Mouse (Mus musculus) adrenal gland, postnatal 14 days (tissue): ENCODE results near the gene Sugct. TPM values are rescaled to one million over a fixed set of nuclear protein-coding genes. Genes with fewer than 3 reads are reported as not detected.

Experiments
- DNase-seq: peaks from one replicate; pipeline ENCODE4 v3.0.0; 2021; ENCODE audit warnings: mixed read lengths
- long read RNA-seq, 2 experiments: library from polyadenylated mRNA; stranded (forward); transcript quantifications; one replicate each; pipeline ENCODE4 v2.0.0; 2021
- total RNA-seq: library from RNA; stranded (reverse); gene quantifications from 2 replicates; pipeline ENCODE4 v1.2.3, GENCODE M21; 2021

Sugct gene
- 5.7 and 6.6 TPM in 2 replicates for total RNA-seq
- long read RNA-seq, experiment 1, partial matches to known transcripts: 1 of 4 reads
- long read RNA-seq, experiment 1, other reads (novel, unspliced or antisense): 1 of 4 reads
- long read RNA-seq, experiment 2, partial matches to known transcripts: 1 of 13 reads
- long read RNA-seq, experiment 2, other reads (novel, unspliced or antisense): 9 of 13 reads

DNA sequence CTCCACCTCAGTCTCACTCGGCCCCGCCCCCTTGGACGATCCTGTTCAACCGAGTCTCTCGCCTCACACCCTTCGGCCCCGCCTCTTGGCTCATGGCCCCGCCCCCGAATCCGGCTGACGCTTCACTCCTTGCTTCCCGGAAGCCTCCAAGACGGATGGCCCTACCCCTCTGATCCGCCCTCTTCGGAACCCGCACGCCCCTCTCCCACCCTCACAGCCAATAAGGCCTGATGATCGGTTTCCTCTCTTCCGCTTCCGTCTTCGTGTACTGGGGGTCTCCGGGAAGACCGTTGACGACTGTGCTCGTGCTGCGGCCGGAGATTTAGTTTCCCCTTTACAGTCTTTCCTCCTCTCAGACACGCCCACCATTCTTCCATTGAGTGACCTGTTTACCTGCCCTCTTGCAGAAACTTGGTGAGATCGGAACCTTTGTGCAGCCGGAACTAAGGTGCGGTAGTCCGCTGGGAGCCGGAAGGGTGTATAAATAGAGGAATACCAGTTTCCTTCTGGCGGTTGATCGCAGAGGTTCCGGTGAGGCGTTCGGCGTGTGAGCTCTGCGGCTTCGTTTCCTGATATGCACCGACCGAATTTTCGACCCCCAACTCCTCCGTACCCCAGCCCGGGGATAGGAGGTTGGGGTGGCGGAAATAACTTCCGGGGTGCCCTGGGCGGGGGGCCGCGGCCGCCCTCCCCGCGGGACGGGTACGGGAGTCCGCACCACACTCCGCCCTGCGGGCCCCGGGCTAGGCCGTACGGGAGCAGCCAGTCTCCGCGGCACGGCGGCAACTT lies at the start of gene Sugct, which contains the start of gene Mplkip:
Gene Sugct, minus strand, starts transcription at position 643 of the 789 bp plus-strand sequence.
Gene Mplkip, plus strand, starts transcription at position 282 of the 789 bp plus-strand sequence.
- peak; percentile 100 for DNase-seq

DNA sequence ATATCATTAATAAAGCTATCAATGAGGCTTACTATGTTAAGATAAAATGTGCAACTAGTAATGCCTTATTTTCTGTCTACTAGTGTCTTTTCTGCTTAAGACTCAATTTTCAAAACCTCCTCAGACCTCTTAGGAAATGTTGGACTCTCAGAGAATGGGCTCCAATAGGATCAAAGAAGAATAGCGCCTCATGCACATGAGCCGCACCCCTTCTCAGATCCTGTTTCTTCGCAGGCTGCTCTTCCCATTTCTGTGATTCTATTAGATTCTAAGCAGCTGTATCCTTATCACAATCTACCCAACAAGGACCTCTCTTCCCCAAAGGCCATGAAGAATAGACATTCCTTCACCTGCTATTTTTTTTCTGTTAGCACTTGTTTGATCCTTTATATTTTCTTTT lies 33.4 kb upstream of the Sugct start:
- DNase-seq: no peak

DNA sequence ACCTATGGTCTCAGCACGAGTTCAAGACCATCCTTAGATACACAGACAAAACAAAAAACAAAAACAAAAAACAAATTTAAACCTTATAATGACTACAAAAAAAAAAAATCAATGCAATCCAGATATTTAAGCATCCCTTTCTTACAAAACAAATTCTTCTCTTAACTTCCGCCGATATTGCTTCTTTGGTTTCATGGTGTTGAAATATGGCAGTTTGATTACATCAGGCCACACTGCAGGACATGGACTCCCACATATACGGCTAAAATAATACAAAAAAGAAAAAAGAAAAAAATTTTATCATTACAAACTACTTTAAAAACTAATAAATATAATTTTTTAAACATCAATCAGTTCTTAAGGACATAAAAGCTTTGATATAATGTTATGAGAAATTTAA lies 32.6 kb upstream of the Sugct start:
- no peak for DNase-seq

DNA sequence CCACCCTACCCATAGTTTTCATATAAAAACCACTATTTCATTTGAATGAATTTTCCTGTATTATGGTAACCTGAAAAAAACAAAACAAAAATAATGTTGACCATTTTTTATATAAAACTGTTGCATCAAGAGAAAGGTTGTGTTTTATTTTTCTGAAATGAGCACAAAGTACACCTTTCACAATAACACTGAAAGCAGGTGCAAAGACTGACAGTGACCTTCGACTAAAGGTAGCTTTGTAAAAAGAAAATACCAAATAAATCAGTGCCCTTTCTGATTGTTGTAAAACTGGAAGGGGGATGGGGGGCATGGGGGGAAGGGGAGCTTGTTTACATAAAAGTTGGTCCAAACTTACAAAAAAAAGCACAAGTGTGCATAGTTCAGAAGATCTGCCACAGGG lies 22.0 kb upstream of the Sugct start:
- DNase-seq: no peak

DNA sequence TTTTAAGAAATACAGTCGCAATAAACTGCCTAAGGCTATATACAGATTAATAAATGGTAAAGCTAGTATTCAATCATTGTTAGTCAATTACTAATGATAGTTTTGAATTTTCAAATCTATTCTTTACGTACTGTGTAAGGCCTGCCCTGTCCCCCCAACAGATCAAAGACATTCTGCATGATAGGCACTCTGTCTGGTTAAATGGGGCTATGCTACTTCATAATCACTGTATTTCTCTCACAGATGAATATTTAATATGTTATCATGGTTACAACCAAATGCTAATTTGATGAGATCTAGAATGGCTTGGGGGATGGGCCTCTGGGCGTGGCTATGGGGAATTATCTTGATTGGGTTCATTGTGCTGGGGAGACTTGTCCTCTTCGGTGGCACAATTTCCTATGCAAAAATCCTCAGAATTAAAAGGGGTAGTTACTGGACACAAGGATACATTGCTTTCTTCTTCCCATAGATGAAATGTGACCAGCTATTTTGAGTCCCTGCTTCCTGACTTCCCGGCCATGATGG lies 13.5 kb upstream of the Sugct start:
- no peak for DNase-seq

DNA sequence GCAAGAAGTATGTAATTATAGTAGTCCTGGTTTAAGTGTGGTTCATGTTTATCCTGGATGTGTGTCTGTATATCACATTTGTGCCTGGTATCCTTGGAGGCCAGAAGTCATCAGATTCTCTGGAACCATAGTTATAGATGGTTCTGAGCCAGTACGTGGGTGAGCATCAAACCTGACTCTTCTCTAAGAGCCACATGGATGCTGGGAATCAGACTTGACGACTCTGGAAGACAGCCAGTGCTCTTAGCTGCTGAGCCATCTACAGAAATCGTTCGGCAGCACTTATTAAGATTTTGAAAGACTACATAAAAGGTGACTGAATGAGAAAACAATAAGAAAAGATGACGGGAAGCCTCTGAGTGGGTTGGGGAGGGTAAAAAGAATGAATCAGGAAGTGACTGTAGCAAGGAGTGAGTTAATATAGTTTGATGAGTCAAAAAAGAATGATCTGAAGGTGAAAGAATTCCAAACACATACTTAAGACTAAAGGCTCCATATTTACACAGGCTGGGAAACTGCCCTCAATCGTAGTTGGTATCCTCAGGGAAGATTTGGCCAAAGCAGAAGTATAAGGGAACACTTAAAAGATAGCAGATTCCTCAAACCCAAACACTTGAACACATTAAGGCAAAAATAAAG lies 10.0 kb upstream of the Sugct start:
- no peak for DNase-seq

DNA sequence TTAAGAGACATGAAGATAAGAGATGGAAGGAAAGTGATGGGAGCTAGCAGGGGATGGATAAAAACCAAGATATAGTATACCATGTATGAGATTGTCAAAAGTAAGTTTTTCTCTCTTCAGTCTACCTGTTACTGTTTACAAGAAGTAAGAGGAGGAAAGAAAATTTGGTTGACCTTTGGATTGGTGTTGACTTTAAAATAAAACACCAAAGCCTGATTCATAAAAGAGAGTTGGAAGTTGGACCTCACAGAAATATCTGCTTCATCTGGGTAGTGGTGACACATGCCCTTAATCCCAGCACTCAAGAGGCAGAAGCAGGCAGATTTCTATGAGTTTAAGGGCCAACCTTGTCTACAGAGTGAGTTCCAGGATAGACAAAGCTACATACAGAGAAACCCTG lies 7.0 kb upstream of the Sugct start:
- no peak for DNase-seq

DNA sequence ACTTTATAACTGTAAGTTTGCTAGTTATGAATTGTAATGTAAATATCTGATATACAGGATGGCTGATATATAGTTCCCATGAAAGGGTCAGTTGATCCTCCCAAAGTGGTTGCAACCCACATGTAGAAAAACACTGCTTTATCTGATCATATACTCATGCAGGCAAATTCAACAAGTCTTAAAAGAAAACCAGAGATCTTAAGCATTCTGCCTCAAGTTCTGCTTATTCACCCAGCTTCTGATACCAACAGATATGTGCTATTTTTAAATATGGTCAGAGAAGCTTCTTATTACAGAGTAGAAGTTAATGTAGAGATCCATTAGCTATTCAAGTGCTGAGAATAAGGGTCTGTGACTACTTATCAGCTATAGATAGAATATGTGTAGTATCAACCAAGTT lies 6.0 kb upstream of the Sugct start:
- DNase-seq: no peak

DNA sequence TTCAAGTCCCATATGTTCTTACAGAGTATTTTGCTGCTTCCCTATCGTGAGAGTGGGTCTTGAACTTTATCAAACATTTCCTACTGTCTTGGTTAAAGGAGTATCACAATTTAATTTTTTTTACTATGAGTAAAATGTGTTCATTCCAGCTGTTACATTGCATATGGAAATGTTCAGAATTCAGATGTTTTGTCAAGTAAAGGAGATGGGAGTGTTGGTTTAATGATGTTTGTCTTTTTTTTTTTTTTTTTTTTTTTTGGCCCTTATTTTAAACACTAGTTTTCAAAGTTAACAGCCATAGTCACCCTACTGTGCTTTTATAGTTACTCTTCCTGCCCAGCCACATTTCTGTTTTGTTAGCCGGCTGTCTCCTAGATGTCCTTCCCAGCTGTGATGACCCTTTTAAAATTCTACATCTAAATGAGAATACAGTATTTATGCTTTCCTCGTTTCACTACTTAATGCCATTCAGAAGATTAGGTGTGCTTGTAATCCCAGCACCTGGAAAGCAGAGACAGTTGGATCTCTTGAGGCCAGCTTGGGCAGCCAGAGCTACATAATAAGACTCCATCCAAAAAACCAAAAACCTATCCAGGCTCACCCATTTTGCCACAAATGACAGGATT lies 4.8 kb upstream of the Sugct start:
- no peak for DNase-seq

DNA sequence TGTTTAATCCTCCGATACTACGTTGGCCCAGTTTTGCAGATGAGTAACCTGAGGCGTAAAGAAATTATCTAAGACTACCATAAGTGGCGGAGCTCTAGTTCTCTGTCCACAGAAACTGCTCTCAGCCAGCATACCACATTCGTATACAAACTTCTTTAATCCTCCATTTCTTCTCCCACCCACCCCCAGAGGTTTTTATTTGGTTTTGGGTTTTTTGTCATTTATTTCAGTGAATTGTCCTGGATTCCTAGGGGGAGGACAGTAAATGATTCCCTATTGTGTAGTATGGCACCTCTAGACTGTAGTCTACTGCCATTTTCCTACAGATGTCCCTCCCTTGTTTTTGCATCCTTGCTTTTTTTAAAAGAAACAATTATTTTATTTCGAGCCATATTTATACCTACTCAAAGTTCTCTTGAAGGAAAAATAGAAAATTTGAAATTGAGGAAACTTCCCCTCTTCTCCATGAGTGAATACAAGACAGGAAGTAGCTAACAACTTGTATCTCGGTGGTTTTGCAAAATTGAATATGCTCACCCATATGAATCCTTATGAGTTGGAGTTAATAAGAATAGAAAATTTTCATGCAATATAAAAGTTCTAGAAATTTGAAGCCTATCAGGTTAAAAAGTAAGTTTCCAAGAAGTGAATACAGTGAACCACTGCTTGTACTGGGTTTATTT lies 686 bp upstream of the Sugct start:
- DNase-seq: no peak

DNA sequence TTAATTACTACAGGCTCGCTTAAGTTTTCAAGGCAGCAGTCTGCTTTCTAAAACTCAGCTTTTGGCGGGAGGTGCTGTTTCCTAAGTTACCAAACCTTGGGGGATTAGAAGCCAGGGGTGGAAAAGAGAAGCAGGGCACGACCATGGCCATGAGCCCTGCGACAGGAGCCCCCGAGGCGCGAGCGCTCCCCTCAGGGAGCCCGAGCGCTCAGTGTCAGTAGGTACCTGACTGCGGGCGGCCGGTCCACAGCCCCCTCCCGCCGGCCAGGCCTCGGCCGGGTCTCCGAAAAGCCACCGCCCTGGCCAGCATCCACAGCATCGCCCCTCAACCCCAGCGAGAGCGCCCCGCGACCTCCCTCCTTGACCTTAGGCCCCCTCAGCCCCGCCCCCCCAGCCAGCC lies 939 bp downstream of the Sugct start:
- no peak for DNase-seq

DNA sequence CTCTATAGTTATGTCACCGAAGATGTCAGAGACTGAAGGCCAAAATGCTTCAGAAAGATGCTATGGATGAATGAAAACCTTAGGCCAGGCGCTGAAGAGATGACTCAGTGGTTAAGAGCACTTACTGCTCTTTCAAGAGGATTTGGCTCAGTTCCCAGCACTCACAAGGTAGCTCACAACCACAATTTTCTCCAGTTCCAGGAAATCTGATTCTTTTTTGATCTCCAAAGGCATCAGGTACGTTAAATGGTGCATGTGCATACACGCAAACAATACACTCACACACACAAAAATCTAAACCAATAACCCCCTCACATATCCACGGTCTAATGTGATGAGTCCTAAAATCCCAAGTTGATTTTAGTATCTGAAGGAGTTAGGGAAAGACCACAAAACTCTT lies 1.5 kb downstream of the Sugct start:
- peak; percentile 13 for DNase-seq

DNA sequence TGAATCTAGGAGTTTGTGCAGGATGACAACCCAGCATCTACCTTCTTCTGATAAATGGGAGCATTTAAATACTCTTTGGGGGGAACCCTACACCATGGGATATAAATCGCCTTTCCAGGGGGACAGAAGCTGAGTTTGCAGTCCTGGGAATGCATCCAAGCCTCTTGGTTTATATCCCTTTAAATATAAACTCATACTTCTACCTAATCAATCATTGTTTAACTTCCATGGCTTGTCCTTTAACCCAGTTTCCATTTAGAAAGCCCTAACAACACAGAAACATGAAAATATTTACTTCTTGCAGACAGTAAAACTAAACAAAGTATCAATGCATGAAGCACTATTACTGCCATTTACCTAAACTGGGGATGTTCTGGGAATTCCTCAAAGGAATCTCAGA lies 3.9 kb downstream of the Sugct start:
- DNase-seq: no peak

DNA sequence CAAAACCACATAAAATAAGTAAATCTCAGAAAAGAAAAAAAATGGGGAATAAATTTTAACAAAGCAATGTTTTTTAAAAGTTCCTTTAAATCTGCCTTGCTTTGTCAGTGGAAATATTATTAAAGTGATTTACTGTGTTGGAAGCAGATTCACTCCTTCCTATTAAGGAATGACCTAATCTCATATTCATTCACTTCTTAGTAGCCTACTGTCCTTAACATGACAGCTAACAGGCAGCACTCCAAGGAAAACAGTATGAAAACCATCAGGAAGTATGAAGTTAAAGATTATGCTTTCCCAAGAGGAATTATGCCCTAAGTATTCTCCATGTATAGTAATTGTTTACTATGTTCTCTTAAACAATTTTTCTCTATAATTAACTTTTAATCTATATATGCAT lies 4.7 kb downstream of the Sugct start:
- no peak for DNase-seq

DNA sequence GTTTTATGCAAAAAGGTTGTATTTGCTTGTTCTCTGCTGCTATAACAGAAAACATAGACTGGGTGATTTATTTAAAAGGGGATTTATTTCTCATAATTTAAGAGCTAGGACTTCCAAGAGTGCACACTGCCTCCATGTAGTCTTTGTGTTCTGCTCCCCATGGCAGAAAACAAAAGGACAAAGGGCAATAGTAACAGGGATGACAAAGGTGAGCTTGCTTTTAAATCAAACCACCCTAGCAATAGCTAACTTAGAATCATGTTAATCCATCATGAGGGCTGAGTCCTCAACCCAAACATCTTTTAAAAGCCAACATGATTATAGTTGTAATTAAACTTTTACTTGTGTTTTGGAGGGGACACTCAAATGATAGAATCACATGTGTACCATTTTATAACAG lies 5.9 kb downstream of the Sugct start:
- DNase-seq: no peak

DNA sequence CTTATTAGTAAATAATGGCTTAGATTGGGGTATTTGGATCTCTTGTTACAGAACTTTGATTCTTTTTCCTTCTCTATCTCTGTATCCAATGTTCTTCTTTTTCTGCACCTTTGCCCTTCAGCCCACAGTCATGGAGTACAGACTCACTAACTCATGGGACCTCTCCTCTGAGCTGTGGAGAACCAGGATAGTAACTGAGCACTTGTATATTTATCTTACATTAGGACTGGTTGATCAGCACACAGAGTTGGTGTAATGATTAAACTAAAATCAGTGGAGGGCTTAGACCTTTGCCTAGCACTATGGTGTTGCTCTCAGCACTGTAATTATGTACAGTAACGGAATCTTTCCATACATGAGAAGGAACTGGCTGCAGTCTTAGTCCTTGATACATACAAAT lies 24.2 kb downstream of the Sugct start:
- no peak for DNase-seq

DNA sequence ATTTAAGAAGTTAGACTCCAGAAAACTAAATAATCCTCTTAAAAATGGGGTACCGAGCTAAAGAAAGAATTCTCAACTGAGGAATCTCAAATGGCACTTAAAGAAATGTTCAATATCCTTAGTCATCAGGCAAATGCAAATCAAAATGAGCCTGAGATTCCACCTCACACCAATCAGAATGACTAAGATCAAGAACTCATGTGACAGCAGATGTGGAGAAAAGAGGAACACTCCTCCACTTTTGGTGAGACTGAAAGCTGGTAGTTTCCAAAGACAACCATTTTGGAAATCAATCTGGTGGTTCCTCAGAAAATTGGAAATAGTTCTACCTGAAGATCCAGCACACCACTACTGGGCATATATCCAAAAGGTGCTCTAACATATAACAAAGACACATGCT lies 28.0 kb downstream of the Sugct start:
- DNase-seq: no peak

DNA sequence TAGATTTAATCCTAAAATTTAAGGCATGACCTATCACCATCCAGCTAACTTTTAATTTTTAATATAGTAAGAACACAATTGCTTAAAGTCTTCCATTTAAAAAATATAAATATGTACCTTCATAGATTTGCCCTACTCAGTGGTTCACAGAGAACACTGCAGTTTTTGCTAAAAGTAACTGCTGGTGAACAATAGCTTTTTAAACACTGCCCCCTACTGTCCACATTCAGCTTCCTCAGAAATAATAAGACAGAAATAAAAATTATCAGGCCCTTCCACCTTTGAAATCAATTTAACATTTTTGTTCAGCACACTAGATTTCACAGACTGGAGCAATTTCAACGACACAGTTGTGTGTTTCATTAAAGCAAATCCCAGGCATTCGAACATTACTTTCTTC lies 53.1 kb downstream of the Sugct start:
- no peak for DNase-seq

DNA sequence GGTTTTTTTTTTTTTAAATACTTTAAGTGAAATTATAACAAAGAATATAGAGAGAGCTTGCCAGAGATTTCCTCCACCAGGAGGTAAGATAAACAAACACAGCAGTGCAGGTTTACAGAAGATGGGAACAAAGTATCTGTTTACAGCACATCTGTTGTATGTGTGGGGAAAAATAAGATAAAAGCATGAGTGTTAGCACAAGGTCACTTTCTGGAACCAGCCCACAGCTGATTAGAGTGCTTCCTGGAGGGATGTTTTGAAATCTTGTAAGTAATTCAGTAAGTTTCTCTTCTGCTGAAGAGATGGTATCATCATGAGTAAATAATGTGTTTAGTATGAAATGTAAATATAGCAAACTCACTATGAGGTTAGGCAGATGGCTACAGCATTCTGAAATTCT lies 57.3 kb downstream of the Sugct start:
- no peak for DNase-seq

DNA sequence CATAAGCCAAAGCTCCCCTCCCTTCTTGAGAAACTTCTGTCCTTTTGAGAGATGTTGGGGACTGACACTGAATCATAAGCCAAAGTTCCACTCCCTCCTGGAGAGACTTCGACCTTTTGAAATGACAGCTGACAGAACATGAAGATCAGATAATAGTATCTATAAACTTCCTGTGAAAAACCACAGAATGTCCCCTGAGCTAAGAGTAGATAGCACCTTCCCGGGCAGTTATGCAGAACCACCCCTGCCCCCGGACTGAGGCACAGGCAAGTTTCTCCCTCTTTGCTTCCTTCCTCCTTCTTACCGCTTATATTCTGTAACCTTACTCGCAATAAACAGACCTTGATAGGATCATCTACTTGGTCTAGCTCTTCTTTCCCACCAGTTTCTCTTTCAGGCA lies 68.2 kb downstream of the Sugct start:
- no peak for DNase-seq

DNA sequence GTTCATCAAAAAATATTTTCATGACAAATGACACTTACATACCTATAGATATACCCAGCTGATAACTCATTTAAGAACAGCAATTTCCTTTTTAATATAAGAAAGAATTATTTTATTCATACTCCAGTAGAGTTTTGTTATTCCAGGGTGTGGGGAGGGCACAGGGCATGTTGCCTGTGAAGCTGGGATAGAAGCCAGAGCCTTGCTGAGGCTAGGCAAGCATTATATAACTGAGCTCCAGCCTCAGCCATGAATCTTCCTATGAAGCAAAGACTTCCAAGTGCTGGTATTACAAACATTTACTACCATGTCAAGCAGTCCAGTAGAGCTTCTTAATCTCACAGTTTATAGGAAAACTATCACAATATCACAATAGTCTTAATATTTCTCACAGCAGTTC lies 70.4 kb downstream of the Sugct start:
- DNase-seq: no peak

DNA sequence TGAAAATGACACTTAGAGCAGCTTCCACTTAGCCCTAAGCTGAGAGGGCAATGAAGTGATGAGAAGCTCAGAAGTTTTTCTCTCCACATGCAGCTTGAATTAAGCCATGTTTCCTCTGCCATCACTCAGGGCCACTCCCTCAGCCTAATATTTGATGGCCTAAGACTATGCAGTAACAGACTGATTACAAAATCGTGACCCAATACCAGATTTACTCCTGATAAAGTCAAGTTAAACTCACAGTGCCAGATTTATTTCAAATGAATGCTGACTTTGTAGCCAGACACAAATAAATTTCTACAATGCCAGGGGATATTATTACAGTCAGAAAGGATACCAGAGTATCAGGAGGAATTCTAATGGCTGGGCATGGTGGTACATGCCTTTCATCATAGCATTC lies 89.1 kb downstream of the Sugct start:
- no peak for DNase-seq
